Comparison of ENCODE assay signal across 11 mouse cellular contexts in genomic region chr14:3048727-3049512, GRCm38 (mm10). TPM values are rescaled to one million over a fixed set of nuclear protein-coding genes. Genes with fewer than 3 reads are reported as not detected.
A peak's percentile ranks its signal among the peaks of the same experiment; 100 is the strongest.
DNase-seq lines count a peak whose midpoint lies in the region; ATAC-seq and TF ChIP-seq lines count a peak whose summit lies in the region.
"Not testable (repeated sequence)": the region's sequence is repeated elsewhere in the genome, so short reads cannot be mapped to it uniquely, and the experiment has no call there.
"Had no signal": no experiment of that assay in that cellular context is flagged by ENCODE, and none has a peak within 500 bp of the region (broad histone marks: within the 10 kb centered on the region; RNA-seq: fewer than 3 reads in every experiment).

Gene Gm2897, plus strand, starts transcription at chr14:3049285.

- not testable (repeated sequence) for H3K36me3 ChIP-seq in hindbrain, embryonic 10.5 days; liver, embryonic 12.5 days; midbrain, embryonic 14.5 days (ENCODE audit: control insufficient read depth, insufficient read depth, low read length); stomach, embryonic 15.5 days

- not testable (repeated sequence) for ATAC-seq in liver, embryonic 12.5 days; stomach, embryonic 15.5 days (ENCODE audit: insufficient read depth, low FRiP score, low read depth)
- ATAC-seq in midbrain, embryonic 14.5 days (ENCODE audit: low FRiP score, low TSS enrichment), result peak; percentile 66; the same call in 1 of the 2 replicates

- H3K4me3 ChIP-seq in cortical plate, adult 2 months (ENCODE audit: insufficient read depth, low read length), result peak within 1 kb of the TSS; percentile 45
- peak within 1 kb of the TSS; percentile 58 for H3K4me3 ChIP-seq in hindbrain, embryonic 10.5 days
- peak within 1 kb of the TSS; percentile 34 for H3K4me3 ChIP-seq in liver, embryonic 12.5 days
- H3K4me3 ChIP-seq in midbrain, embryonic 14.5 days (replicated peaks; ENCODE audit: low read depth, low read length), result peak within 1 kb of the TSS; percentile 46
- peak within 1 kb of the TSS; percentile 47 for H3K4me3 ChIP-seq in stomach, embryonic 15.5 days (replicated peaks)

- not testable (repeated sequence) for TF ChIP-seq POLR2A in cortical plate, adult 2 months (IDR thresholded peaks at IDR 0.05; ENCODE audit: extremely low read depth, insufficient read depth, low read length)

- H3K4me1 ChIP-seq in cortical plate, adult 2 months (ENCODE audit: control insufficient read depth, insufficient read depth, low read length); hindbrain, embryonic 10.5 days (replicated peaks); liver, embryonic 12.5 days; midbrain, embryonic 14.5 days (ENCODE audit: control insufficient read depth, insufficient read depth, low read length); stomach, embryonic 15.5 days: not testable (repeated sequence)

- not testable (repeated sequence) for H3K27me3 ChIP-seq in hindbrain, embryonic 10.5 days (ENCODE audit: insufficient read depth, poor library complexity, severe bottlenecking); midbrain, embryonic 14.5 days (ENCODE audit: control insufficient read depth, insufficient read depth, low read length); stomach, embryonic 15.5 days (replicated peaks)
- H3K27me3 ChIP-seq in liver, embryonic 12.5 days (replicated peaks), result peaks cover 10% of the 10 kb centered on the region

- not testable (repeated sequence) for H3K9me3 ChIP-seq in hindbrain, embryonic 10.5 days; liver, embryonic 12.5 days (replicated peaks); midbrain, embryonic 14.5 days (ENCODE audit: control insufficient read depth, low read length); stomach, embryonic 15.5 days

- not testable (repeated sequence) for TF ChIP-seq CTCF in cortical plate, adult 2 months (IDR thresholded peaks at IDR 0.05; ENCODE audit: extremely low read depth, insufficient read depth, low read length)

- WGBS in hindbrain, embryonic 10.5 days, result 2% methylated on average over 37 of the region's 40 CpGs
- WGBS in liver, embryonic 12.5 days (ENCODE audit: insufficient replicate concordance), result 2% methylated on average over 30 of the region's 40 CpGs
- WGBS in midbrain, embryonic 14.5 days, result 3% methylated on average over 31 of the region's 40 CpGs
- 3% methylated on average over 30 of the region's 40 CpGs for WGBS in stomach, embryonic 15.5 days

- H3K27ac ChIP-seq in cortical plate, adult 2 months (ENCODE audit: insufficient read depth, low read length); liver, embryonic 12.5 days; stomach, embryonic 15.5 days: not testable (repeated sequence)
- H3K27ac ChIP-seq in hindbrain, embryonic 10.5 days, result peak within 1 kb of the TSS; percentile 81
- H3K27ac ChIP-seq in midbrain, embryonic 14.5 days (replicated peaks; ENCODE audit: low read depth, low read length), result 0 out of 2 replicates have a peak within 1 kb of the TSS, but pooled peaks have one; percentile 37

- H3K9ac ChIP-seq in liver, embryonic 12.5 days; stomach, embryonic 15.5 days: not testable (repeated sequence)
- peak within 1 kb of the TSS; percentile 57 for H3K9ac ChIP-seq in midbrain, embryonic 14.5 days (replicated peaks; ENCODE audit: low read length)

- H3K4me2 ChIP-seq in liver, embryonic 12.5 days, result peak within 1 kb of the TSS; percentile 60
- peak within 1 kb of the TSS; percentile 56 for H3K4me2 ChIP-seq in midbrain, embryonic 14.5 days (ENCODE audit: low read length)
- H3K4me2 ChIP-seq in stomach, embryonic 15.5 days, result peak within 1 kb of the TSS; percentile 84

- peak; percentile 33 for DNase-seq in adrenal gland, adult 2 months
- DNase-seq in frontal cortex, postnatal 36 days (ENCODE audit: low spot score in 2 of 2), result peak; percentile 1 to 2
- DNase-seq in hindbrain, embryonic 10.5 days (ENCODE audit: low spot score), result peak; percentile 58
- DNase-seq in kidney, postnatal 10 days, result peak; percentile 37
- DNase-seq in midbrain, embryonic 14.5 days, result peak; percentile 69

RNA-seq across cellular contexts. Expression of gene Gm2897, which starts in this region (rescaled TPM):
- total RNA-seq in adrenal gland, adult 2 months (2021), result under 1 TPM in 1 of 2 experiments, not detected in 1; 0.35 TPM
- 0.12 and 0.24 TPM in 2 replicates for polyA plus RNA-seq in adrenal gland, adult 2 months (2012; rRNA removed)
- 0.85 and 0.86 TPM in 2 replicates for polyA plus RNA-seq in cortical plate, adult 2 months (2012; rRNA removed)
- polyA plus RNA-seq in hindbrain, embryonic 10.5 days (2016; fragmentation: Nextera tagmentation; extraction: Ambion mirVana), result 2.3 and 4.3 TPM in 2 replicates
- polyA plus RNA-seq in liver, embryonic 12.5 days (2016; fragmentation: Nextera tagmentation; extraction: Ambion mirVana), result 0.22 TPM in 1 of 2 replicates, not detected in the other
- 16.2 and 16.7 TPM in 2 replicates for polyA plus RNA-seq in midbrain, embryonic 14.5 days (2014; fragmentation: Nextera tagmentation; extraction: Ambion mirVana)
- 1.6 and 2.1 TPM in 2 replicates for polyA plus RNA-seq in stomach, embryonic 15.5 days (2015; fragmentation: Nextera tagmentation; extraction: Ambion mirVana)
- total RNA-seq: G1E; gastrocnemius, adult 8-10 months had no signal
- polyA plus RNA-seq: G1E, myocyte had no signal

Comparison
In these comparisons a context has a peak if more than half of its experiments do, and no peak if none do; other contexts are left out.
1. Peak in DNase-seq in adrenal gland, adult 2 months; RNA of the gene not detected or under 1 TPM.
2. DNase-seq: peak in every context shown above with its lines; median percentile 69 in midbrain, embryonic 14.5 days; 58 in hindbrain, embryonic 10.5 days; 37 in kidney, postnatal 10 days; 33 in adrenal gland, adult 2 months; 2 in frontal cortex, postnatal 36 days.